Mouse (Mus musculus): ENCODE measurements around the gene Gpr182.

The Gpr182 gene

DNA sequence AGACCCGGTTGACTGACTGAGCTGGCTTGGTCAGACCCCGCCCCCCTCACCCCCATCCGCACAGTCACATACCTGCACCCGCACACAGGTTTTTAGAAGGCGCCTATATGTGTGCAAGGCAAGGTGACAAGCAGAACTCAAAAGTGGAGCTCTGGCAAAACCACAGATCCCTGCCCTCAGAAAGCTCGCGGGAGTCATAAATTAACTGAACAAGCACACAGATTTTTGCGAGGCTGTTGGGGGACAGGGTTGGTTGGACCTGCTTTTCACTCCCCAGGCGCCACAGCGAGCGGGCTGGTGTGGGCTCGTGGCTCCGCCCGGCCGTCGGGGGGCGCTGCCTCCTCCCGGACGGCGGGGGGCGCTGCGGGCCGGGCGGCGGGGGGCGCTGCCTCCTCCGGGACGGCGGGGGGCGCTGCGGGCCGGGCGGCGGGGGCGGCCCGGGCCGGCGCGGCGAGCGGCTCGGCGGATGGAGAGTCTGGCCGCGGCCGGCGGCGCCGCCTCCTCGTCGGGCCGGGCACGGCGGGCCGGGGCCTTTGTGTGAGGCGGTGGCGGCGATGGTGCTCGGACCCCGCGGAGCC lies 12.4 kb downstream of the Gpr182 start, which contains the start of gene Zbtb39:
TSS of gene Zbtb39 (plus strand) at position 456 of the 578 bp plus-strand sequence.
- DNase-seq (ENCODE audit: low read depth, low spot score): peak; percentile 88

DNA sequence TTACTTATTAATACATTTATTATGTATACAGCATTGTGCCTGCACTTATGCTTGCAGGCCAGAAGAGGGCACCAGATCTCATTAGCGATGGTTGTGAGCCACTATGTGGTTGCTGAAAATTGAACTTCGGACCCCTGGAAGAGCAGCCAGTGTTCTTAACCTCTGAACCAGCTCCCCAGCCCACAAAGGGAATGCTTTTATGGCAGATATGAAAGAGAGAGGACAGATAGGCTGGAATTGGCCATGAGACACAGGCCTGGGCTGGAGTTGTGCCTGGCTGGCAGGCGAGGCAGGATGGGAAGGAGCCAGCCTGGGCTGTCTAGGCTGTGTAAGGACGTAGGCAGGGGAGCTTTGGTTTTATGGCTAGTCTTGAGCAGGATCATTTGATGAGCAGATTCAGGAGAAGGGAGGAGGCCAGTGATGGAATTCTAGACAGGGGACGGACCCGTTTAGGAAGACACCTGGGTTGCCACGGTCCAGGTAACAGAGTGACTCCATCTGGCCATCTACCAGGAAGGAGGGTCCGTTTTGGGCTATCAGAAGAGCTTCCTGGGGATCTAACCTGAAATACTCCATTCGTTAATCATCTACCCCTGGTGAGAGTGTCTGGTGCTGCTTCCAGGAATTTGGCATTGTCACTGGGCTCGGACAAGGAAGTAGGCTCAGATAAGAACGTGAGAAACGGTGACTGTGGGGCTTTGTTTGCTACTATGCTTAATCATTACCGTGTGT lies 13.2 kb downstream of the Gpr182 start:
- DNase-seq (ENCODE audit: low read depth, low spot score): peak; percentile 75

DNA sequence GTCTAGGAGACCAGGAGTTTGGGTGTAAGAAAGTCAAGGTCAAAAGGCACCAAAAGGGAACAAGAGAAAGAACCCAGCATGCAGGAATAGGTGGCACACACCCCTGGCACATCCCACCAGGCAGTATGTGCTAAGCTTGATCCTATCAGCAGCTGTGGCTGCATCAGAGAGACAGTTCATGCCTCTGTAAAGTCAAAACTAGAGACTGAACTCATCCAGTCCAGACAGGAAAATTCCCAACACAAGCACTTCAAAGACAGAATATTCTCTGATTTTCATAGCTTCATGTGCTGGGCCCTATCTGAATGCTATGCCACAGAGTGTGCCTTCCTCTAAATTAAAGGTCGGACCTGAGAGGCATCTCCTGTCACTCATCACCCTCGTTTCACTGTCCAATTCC lies 14.0 kb downstream of the Gpr182 start:
- no peak for DNase-seq (ENCODE audit: low read depth, low spot score)

DNA sequence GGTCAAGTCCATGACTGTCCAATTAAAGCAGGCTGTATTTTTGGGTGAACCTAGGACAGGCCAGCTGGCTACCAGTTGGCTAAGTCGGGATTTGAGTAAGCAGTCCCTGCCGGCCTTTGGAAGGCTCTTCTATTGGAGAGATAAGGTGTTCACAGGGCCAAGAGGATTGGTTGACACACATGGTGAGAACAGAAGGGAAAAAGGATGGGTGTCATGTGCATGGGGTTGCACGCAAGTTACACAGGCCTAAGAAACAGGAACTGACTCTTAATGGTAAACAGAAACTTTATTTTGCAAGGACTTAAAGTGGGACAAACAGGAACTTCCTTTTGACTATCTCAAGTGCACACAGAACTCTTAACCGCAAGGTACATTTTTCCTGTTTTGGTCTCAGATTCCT lies 14.6 kb downstream of the Gpr182 start:
- no peak for DNase-seq (ENCODE audit: low read depth, low spot score)

DNA sequence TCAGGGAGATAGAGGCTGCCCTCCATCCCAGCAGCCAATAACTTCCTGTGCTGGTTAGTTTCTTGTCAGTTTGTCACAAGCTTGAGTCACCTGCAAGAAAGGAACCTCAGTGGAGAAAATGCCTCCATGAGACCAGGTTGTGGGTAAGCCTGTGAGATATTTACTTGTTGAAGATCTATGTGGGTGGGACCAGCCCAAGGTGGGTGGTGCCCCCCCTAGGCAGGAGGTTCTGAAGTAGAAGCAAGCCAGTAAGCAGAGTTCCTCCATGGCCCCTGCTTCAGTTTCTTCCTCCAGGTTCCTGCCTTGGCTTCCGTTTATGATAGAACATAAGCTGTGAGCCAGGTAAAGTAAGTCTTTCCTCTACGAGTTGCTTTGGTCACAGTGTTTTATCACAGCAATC lies 15.3 kb downstream of the Gpr182 start:
- no peak for DNase-seq (ENCODE audit: low read depth, low spot score)

DNA sequence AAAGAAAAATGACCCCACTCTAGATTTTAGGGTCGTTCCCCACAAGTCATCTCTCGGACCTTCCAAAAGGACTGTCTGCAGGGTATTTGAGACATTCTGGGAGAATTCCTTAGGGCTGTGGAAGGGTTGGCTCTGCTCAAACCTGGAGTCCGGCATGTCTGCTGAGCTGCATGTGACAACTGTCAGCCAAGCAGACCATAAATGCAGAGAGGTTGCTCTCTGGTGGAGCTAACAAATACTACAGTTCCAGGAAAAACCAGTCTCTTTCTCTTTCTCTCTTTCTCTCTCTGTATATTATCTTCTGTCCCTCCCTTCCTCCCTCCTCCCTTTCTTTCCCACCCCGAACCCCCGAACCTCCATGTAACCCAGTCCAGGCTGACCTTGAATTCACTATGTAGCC lies 17.1 kb downstream of the Gpr182 start:
- DNase-seq (ENCODE audit: low read depth, low spot score): peak; percentile 34

DNA sequence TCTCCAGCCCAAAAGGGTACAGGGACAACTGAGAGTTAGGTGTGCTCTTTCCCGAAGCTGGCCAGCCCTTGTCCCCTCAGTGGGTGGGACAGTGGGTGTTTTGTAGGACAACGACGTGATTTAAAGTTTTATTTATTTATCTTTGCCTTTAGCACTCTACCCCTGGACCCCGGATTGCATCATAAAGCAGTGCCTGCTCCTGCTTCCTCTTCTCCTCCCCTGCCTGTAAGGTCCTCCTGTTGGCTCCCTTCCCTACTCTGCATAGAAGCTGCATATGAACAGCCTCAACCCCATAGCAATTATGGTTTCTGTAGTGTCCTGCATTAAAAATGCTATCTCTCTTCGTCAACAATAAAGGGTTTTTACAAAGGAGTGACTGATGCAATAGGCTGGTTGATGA lies 20.1 kb downstream of the Gpr182 start:
- DNase-seq (ENCODE audit: low read depth, low spot score): no peak

DNA sequence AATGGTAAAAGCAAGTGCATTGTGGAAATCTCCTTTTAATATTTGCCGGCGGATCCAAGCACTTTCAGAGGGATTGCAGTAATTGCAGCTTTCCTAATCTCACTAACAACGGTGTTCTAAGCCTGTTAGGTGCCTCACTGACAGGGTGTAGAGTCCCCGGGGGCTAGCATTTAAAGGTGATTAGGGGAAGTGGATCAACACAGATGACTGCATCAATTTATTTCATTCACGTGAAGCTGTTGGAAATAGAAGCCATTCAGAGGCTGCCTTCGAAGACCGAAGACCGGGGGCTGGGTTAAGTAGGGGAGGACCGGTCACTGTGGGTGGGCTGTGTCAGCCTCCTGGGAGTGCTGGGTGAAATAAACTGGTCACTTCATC lies 20.6 kb downstream of the Gpr182 start:
- no peak for DNase-seq (ENCODE audit: low read depth, low spot score)

DNA sequence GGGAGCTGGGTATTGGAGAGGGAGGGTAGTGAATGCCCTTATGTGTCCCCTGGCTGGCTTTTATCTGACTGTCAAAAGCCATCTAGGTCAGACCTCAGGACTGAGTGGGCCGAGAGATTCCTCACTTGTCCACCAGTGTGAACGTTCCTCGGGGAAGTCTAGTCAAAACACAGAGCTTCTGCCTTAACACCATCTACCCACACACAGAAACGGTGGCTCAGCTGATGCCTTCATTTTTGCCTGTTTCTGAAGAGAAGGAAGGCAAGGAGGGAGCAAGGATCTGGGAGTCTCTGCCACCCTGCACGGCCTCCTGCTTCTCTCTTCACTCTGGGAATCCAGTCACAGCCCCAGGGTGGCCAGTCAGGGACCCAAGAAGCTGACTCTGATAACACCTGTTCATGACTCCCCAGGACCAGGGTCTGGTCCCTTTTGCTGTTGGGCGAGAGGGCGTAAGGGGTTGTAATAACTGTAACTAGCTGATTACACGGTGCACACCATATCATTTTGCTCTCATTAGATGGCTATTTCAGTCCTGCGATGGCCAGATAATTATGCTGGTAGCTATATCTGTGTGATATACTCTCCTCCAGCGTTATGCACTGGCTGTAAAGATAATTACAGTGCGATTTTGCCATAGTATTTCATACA lies 21.1 kb downstream of the Gpr182 start:
- no peak for DNase-seq (ENCODE audit: low read depth, low spot score)

DNA sequence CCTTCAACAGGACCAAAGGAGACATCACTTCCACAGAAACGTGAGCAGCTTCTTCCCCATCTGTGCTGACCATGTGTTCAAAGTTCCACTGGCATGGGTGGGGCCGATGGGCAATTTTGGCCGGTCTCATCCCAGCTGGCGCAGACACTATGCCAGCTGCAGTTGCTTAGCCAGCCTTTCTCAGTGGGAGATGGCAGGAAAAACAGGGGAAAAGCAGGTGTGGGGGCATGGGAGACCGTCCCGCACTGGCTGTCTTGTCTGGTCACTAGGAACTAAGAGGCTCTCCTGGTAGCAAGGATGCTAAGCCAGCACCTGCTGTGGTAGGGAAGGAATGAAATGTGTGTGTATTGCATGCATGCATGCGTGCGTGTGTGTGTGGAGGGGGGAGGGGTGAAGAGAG lies 23.1 kb downstream of the Gpr182 start:
- DNase-seq (ENCODE audit: low read depth, low spot score): no peak

DNA sequence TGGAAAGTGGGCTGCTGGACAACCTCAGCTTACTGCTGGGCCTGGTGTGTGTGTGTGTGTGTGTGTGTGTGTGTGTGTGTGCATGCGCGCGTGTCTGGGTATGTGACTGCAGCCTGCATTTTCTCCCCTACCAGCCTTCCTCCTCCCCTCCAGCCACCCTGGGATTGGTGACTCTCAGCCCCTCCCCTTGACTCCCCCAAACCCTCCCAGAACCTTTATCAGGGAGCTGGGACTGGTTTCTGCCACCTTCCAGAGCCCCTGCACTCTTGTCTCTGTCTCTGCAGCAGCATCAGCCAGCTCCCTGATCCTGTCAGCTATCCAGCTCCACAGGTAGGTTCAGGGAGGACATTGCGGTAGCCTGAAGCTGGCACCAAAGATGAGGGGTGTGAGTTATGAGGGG lies 26.4 kb downstream of the Gpr182 start:
- DNase-seq (ENCODE audit: low read depth, low spot score): no peak

DNA sequence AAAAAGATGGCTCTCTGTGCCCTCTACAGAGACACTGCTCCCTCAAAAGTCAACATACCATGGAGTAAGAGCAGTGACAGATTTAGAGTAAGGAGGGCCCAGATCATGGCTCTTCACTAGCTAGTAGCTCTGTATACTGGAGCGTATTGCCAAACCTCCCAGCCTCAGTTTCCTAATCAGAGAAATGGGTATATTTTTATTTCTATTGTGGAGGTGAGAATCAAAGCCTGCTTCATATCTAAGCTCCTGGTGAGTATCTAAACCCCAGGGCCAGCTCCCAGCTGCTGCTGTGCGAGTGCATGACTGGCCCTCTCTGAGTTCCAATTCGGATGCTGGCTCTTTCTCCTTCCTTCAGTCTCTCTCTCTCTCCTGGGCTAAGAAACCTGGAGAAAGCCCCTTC lies 27.4 kb downstream of the Gpr182 start, which contains the start of gene Tac2:
TSS of gene Tac2 (plus strand) at position 301 of the 400 bp plus-strand sequence.
- no peak for DNase-seq (ENCODE audit: low read depth, low spot score)

DNA sequence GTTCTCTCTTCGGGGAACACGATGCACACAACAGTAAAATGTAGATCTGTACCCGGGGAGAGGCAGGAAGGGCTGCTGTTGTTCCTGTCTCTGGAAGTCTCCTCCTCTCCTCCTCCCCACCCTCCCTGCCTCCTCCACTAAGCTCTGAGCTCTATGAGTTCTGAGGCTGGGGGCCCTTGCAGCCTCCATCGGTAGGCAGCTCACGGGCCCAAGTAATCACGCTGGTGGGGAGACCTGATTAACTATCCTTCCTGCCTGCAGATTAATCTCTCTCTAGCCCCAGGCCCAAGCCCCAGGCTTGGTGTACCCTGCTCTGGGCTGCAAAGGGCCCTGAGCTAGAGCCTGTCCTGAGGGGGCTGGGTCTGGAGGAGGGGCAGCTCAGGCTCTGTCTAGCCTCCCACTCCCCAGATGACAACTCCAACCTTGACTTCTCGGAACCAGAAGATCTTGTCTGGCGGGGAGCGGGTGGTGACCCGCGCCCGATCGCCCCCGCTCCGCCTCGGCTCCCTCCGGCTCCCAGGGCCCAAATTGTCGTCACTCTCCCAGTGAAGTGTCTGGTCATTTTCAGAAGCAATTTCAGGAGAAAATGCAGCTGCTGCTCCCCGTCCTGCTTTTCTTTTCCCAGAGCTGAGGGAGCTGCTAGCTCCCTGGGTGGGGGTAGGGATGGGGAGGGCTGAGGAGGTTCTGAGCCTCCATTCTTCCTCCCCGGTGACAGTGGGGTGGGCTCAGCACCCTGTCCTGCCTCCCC lies 29.7 kb downstream of the Gpr182 start:
- no peak for DNase-seq (ENCODE audit: low read depth, low spot score)

DNA sequence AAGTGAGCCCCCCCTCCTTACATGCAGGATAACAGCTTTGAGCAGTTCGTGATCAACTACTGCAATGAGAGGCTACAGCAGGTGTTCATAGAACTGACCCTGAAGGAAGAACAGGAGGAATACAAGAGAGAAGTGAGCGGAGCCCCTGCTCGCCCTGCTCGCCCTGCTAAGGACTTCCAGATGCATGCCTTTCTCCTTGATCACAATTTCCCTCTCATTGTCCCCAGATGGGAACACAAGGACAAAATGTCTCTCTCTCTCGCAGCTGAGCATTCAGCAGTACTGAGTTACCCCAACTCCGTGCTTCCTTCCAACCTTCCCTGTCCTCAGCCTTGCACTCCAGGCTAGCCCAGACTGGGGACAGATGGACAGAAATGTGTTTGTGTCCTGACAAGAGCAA lies 38.8 kb downstream of the Gpr182 start:
- DNase-seq (ENCODE audit: low read depth, low spot score): no peak

DNA sequence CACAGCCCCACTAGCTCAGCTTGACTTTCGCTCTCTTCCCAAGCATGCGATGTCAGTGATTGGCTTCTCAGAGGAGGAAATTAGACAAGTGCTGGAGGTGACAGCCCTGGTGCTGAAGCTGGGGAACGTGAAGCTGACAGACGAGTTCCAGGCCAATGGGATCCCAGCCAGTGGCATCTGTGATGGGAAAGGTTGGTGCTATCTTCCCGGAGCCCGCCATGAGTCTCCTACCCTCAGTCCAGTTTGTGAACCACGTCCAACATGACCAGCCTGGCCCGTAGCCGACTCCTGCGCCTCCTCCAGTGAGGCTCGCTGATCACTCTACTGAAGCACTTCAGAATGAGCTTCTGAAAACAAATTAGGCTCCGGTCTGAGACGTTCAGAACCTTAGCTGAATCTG lies 41.2 kb downstream of the Gpr182 start:
- no peak for DNase-seq (ENCODE audit: low read depth, low spot score)

DNA sequence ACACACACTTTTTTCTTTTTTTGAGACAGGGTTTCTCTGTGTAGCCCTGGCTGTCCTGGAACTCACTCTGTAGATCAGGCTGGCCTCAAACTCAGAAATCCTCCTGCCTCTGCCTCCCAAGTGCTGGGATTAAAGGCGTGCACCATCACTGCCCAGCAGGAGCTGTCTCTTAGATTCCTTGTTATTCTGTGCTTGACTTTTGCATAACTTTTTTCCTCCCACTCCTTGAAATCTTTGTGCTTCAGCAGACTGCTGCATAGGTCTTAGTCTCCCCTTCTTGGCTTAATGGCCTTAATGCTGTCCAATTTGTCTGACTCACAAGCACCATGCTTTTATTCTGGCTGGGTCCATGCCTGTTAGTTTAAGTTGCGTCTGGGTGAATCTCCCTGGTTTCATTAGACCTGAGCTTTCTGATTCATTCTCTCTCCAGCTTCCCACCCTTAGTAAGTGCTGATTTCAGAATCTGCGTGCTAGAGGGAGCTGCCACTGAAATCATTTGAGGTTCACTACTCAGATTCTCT lies 42.6 kb downstream of the Gpr182 start:
- DNase-seq (ENCODE audit: low read depth, low spot score): no peak

DNA sequence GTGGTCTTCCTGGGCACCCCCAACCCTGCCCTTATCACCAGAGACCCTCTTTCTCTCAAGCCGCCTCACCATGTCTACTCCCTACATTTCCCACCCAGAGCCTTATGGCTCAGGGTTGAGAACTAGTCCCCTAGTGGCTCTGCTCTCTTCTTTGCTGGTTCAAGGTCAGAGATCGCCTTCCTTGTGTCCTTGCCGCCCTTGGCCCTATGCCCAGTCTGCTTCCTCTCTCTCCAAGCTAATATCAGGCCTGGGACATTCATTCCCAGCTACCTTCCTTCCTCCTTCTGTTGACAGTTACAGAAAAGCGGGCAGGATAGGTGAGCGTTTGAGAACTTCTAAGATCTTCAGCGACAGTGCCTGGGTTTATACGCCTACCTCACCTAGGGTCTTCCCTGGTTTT lies 43.8 kb downstream of the Gpr182 start:
- no peak for DNase-seq (ENCODE audit: low read depth, low spot score)

DNA sequence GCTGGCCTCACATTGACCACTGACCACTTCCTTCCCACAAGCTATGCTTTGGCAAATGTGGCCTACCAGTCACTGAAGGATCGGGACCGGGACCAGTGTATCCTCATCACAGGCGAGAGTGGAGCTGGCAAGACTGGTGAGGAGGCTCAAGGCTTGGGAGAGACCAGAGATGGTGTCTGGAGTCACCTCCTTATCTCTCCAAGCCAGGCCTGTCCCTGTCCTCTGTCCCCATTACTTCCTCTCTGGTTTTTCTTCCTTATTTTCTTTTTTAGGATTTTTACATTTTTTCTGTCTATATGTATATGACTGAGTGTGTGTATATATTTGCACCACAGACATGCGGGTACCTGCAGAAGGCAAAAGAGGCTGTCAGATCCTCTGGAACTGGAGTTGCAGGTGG lies 45.7 kb downstream of the Gpr182 start:
- no peak for DNase-seq (ENCODE audit: low read depth, low spot score)

DNA sequence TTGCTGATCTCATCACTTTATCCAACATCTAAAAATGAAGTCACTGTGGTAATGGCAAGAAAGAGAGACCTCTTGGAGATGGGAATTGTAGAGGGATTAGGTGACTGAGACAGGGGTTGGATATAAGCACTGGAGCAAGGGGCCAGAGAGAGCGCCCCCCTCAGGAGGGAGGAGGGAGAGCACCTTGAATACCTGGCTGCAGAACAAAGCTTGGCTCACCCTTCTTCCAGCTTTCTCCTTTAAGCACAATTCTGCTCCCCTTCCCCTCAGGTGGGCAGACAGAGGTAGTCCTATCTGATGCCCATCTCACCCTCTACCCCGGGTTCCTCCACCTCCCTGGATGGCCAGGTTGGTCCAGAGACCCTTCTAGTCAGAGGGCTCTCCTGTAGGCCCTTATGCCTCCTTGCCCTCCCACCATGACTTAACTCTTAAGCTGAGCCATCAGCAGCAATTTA lies 46.7 kb downstream of the Gpr182 start, which contains the start of gene Myo1a:
TSS of gene Myo1a (plus strand) at position 405 of the 455 bp plus-strand sequence.
- DNase-seq (ENCODE audit: low read depth, low spot score): peak; percentile 17

DNA sequence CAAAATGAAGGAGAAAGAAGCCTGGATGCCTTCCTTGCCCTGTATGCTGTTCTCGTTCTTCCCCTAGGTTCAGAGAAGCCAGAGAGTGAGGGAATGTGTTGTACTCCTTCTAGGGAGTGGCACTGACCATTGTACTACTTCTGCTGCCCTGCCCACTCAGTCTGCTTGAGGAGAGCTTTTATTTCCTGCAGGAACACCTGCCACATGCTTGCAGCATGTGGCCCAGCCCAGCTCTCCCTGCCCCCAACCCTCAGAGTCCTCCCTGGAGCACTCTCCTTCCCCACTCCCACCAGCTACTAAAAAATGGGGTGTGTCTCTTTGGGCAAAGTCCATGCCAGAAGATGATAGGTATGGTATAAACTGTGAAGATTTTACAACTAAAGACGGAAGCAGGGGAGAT lies 47.2 kb downstream of the Gpr182 start:
- no peak for DNase-seq (ENCODE audit: low read depth, low spot score)

DNA sequence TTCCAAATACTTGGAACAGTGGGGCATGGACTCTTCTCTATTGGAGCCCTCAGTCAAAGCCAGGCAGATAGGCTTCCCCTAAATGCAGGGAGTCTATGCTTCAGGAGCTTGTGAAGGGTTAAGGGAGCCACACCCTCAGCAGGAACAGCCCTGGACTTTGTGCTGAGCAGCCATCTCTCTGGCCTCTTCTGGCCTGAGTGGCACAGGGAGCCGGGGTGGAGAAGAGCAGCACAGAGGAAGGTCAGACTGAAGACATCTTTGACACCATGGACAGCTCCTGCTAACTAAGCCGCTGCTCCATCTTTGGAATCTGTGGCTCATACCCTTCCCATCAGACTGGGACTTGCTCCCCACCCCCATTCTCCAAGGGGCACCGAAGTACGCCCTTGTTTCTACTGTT lies 48.2 kb downstream of the Gpr182 start:
- DNase-seq (ENCODE audit: low read depth, low spot score): no peak

DNA sequence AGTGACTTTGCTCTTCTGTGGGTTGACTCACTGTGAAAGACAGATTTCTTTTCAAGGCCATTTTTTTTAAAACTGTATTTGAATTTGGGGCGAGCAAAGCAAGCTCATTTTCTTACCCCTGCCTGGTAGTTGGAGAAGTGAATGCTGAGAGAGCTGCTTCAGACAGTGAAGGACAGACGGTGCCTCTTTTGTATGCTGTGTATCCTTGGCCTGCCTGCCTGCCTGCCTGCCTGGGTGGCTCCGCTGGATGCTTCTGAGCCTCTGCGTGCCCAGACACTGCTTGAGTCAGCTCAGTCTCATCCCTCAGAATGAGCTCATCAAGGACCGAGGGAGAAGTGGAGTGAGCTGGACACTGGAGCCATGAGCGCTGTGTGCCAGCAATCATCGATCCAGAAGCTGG lies 52.6 kb downstream of the Gpr182 start:
- DNase-seq (ENCODE audit: low read depth, low spot score): no peak

Data from CD4-positive, CD25-positive, alpha-beta regulatory T cell, adult 2 months (primary cell).